Mouse (Mus musculus) cerebellum, adult 2 months (tissue): Measurements from ENCODE around the gene Arid3b.

ENCODE experiments used
- CTCF ChIP-seq: fragments of 200-500 bp; IDR thresholded peaks from 2 replicates; pipeline ENCODE4 v1.5.1; 2011; ENCODE audit warnings: low read depth, mild to moderate bottlenecking, control low read depth, low read length, moderate library complexity, borderline replicate concordance; ENCODE audit not compliant: insufficient read depth
- POLR2A ChIP-seq: fragments of 200-500 bp; IDR thresholded peaks from 2 replicates; pipeline ENCODE4 v1.6.1; 2011; ENCODE audit warnings: low read length, control low read depth, borderline replicate concordance; ENCODE audit not compliant: insufficient read depth

DNA sequence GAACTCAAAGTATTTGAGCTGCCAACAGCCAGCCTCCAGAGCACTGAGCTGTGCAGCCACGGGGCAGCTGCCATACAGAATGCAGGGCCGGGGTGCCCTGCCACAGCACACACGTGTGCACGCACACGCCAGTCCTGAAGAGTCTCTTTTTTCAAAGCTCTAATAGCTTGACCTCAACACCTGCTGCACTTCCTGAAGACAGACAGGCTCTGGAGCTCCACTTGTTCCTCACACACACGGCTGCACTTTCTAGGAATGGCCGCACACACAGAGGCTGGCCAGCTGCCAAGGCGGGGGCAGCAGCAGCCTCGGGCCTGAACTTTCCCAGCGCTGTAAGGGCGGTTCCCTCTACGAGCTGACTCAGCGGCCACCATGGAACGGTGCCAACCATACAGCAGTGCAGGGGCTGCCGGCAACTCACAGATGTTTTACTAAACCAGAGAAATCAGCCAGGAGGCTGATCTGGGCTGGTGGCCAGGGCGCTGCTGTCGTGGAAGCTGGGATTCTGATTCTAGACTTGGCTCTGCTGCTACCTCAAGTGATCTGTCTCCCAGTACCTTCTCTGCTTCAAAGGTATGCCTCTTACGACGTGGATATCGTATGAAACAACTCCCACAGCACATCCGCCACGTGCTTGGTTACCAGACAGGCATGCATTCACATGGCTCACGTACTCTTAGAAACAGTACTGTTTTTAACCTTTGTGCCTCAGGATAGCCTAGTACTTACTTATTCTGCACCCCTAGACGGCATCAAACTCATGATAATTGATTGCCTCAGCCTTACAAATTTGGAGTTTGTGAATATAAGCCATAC, 5.1 kb downstream of the Arid3b start:
- TF ChIP-seq POLR2A (no peak), CTCF (no peak)
